Mouse (Mus musculus) thymus, adult 2 months (tissue): ENCODE data around the gene Dennd1b.

Source experiments
- CTCF ChIP-seq: fragments of 200-500 bp; IDR thresholded peaks from 2 replicates; pipeline ENCODE4 v1.5.1; 2012; ENCODE audit warnings: mild to moderate bottlenecking, control low read depth, low read length, moderate library complexity, borderline replicate concordance; ENCODE audit not compliant: control insufficient read depth, poor library complexity, insufficient read depth; ENCODE audit errors: extremely low read depth
- POLR2A ChIP-seq: fragments of 200-500 bp; IDR thresholded peaks from 2 replicates; pipeline ENCODE4 v1.6.1; 2012; ENCODE audit warnings: mild to moderate bottlenecking, low read length, control low read depth, moderate library complexity; ENCODE audit not compliant: control insufficient read depth, poor library complexity, insufficient read depth; ENCODE audit errors: extremely low read depth

DNA sequence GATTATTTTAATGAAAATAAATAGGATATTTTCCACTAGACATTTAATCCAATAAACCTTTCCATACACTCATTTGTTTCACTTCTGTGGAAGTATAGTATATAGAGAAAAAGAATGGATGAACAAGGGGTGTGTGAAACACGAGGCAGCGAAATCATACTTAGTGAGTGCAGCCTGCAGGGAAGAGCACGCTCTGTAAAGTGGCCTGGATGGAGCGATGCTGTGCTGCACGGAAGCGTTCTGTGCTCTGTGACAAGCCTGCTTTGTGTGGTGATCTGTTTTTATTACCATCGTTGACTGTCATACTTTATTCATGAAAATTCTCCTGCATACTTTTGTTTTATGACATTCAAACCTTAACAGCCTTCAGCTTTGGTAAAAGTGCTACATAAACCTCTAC is 58.1 kb downstream of the Dennd1b start:
- TF ChIP-seq CTCF (no peak), POLR2A (no peak)
